Mouse (Mus musculus) layer of hippocampus, postnatal 14 days (tissue): ENCODE data around the gene Fcamr. TPM values are rescaled to one million over a fixed set of nuclear protein-coding genes. Genes with fewer than 3 reads are reported as not detected.

Experiments used
- DNase-seq, 2 experiments: peaks; one replicate each; pipeline ENCODE4 v3.0.0; 2021 to 2022; ENCODE audit warnings: low spot score in 2 of 2, mixed read lengths in 1 of 2
- total RNA-seq, 2 experiments: library from RNA; stranded (reverse); gene quantifications; 2 replicates each; pipeline ENCODE4 v1.2.3; 2021

Fcamr gene
- total RNA-seq, 2 experiments from 2014 or later: not detected

GRCm38 (mm10) chr1:130849530-130850214, 49.0 kb downstream of the Fcamr start:
- DNase-seq: no peak

- DNase-seq: no peak
These were observed 49.7 kb downstream of the Fcamr start for GRCm38 (mm10) chr1:130850405-130850804.

- no peak for DNase-seq
These were observed 54.1 kb downstream of the Fcamr start for GRCm38 (mm10) chr1:130854819-130855218.

GRCm38 (mm10) chr1:130855723-130856122, 55.0 kb downstream of the Fcamr start:
- DNase-seq: no peak

- DNase-seq: no peak
These were observed 56.8 kb downstream of the Fcamr start for GRCm38 (mm10) chr1:130857456-130857855.

- DNase-seq: no peak
These were observed 63.5 kb downstream of the Fcamr start for GRCm38 (mm10) chr1:130864238-130864637.

Other genes with a start within 250 kb of the Fcamr start
- gene Zp3r, start 171.3 kb upstream of the Fcamr start, total RNA-seq: under 1 TPM in 1 of 2 experiments, not detected in 1; 0.26 TPM
- gene C4bp, start 139.3 kb upstream of the Fcamr start, total RNA-seq: 1 to 10 TPM; 1.1 to 1.3 TPM
- under 1 TPM in 1 of 2 experiments, not detected in 1; 0.35 TPM for gene Gm29427, start 85.1 kb upstream of the Fcamr start, total RNA-seq
- gene Yod1, start 83.6 kb upstream of the Fcamr start, total RNA-seq: 10 to 100 TPM; 11.7 to 13.9 TPM
- 10 to 100 TPM; 44.0 to 55.8 TPM for gene Pfkfb2, start 71.6 kb upstream of the Fcamr start, total RNA-seq
- gene AA986860, start 68.9 kb upstream of the Fcamr start, total RNA-seq: 1 to 10 TPM; 1.2 to 1.6 TPM
- gene Pigr, start 25.8 kb downstream of the Fcamr start, total RNA-seq: not detected
- under 1 TPM in 1 of 2 experiments, not detected in 1; 0.46 TPM for gene Fcmr, start 64.8 kb downstream of the Fcamr start, total RNA-seq
- not detected for gene Il24, start 86.6 kb downstream of the Fcamr start, total RNA-seq
- not detected for gene Il20, start 110.5 kb downstream of the Fcamr start, total RNA-seq
- gene Il19, start 139.2 kb downstream of the Fcamr start, total RNA-seq: not detected
- gene Il10, start 218.9 kb downstream of the Fcamr start, total RNA-seq: not detected